Mouse (Mus musculus): ENCODE data around the gene Ptrh2. TPM values are rescaled to one million over a fixed set of nuclear protein-coding genes. Genes with fewer than 3 reads are reported as not detected.

Ptrh2 gene
- total and polyA plus RNA-seq, 2 experiments from 2014 or later: 7.1 to 14.0 TPM

DNA sequence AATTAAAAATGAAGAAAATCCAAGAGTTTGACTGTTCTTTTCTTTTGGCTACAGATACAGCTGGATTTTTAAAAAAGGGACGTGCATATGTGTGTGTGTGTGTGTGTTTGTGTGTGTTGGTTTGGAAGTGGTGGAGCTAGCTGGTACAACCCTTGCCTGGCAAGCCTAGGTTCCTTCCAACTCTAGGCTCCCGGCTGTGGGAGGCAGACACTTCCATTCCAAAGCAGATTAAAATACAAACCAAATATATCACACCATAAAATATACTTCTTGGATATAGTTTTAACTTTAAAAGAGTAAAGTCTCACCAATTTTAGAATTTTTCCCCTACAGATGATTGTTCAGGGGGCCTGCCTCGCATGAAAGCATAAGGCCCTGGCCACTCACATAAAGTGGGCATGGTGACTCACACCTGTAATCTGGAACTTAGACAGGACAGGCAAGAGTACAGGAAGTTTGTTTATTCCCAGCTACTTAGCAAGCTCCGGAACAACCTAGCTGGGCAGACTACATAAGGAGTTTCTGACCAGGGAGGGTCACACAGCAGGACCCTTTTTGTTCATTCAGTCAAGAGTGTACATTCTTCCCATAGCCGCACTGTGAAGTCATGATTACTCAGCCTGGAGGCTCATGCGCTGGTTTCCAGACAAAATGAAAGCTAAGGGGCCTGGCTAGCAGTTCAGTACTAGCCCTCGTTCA, 37.5 kb upstream of the Ptrh2 start:
- TF ChIP-seq CTCF (IDR thresholded peaks at IDR 0.05; ENCODE audit: low read depth) (no peak), EP300 (IDR thresholded peaks at IDR 0.05; ENCODE audit: low read depth) (no peak)
- no peak overlapping the region for H3K4me3 ChIP-seq (ENCODE audit: low read depth, low read length)
- DNase-seq (ENCODE audit: low spot score) (peak; percentile 89), ATAC-seq (ENCODE audit: insufficient read depth, low read depth) (peak; percentile 95)
- 25% methylated on average over 7 of the region's 7 CpGs for WGBS
- peak overlapping the region; percentile 16; the same call in 1 of the 2 replicates for H3K4me2 ChIP-seq (ENCODE audit: low read depth, low read length)
- peaks cover 11% of the 10 kb centered on the region; the same call in 1 of the 2 replicates for H3K36me3 ChIP-seq (replicated peaks; ENCODE audit: control insufficient read depth, insufficient read depth, low read length)
- H3K27ac ChIP-seq (ENCODE audit: low read depth): peak overlapping the region; percentile 83
- no peaks in the 10 kb centered on the region for H3K9me3 ChIP-seq (replicated peaks; ENCODE audit: control insufficient read depth, low read length)
- H3K27me3 ChIP-seq (ENCODE audit: control insufficient read depth, insufficient read depth, low read length): no peaks in the 10 kb centered on the region
- peaks cover 11% of the 10 kb centered on the region; the same call in 1 of the 2 replicates for H3K4me1 ChIP-seq (ENCODE audit: control insufficient read depth, insufficient read depth)
- H3K9ac ChIP-seq (replicated peaks; ENCODE audit: low read depth, low read length): peak overlapping the region; percentile 1; the same call in 1 of the 2 replicates

DNA sequence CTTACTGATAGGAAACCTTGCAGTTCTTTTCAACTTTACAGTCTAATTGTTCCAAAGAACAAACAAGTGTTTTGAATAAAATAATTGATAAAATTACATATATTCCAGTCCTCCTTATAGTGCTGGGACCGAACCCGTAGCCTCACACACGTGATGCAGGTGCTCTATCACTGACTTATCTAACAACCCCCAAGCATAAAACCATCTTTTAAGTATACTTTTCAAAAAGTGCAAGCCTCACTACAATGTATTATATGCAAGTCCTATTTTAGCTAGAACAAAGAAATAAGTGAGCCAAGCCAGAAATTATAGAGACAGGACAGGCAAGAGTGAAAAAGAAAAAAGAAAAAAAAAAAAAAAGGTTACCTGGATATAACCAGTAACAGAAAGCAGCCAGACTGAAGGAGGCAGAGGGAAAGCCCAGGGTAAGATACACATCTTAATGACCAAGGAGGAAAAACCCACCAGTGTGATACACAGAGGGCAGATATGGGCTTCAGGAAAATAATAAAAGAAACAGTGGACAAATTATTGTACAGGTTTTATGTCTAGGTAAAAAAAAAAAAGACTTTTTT, 36.8 kb upstream of the Ptrh2 start:
- ATAC-seq (ENCODE audit: insufficient read depth, low read depth): no peak
- H3K9ac ChIP-seq (replicated peaks; ENCODE audit: low read depth, low read length): peak overlapping the region; percentile 1; the same call in 1 of the 2 replicates
- WGBS: 51% methylated on average over 3 of the region's 3 CpGs

DNA sequence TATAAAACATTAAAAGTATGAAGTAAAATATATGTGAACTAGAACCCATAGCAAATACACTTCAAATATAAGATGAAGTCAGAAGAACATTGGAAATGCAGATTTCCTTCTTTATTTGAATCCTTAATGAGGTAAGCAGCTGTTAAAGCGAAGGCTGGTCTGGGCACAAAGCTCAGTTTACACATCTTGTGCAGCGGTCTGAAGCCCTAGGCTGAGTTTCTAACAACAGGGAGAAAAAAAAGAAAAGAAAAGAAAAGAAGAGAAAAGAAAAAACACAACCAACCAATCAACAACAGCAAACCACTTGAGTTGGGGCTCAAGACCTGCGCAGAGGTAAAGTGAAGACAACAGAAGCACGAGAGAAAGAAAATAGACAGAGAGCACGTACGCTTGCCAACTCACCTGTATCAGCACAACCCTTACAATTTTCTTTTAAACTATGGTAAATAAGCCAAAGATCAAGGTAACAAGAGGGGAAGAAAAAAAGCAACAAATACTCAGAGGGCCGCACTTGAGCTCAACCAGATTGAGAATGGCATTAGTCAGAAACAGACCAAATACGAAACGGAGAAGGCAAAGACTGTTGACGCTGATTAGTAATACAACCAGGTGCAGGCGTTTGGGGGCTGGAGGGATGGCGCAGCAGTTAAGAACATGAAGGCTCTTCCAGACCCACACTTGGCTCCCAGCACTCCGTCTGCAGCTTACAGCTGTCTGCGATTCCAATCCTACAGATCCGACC, 35.9 kb upstream of the Ptrh2 start:
- H3K9me3 ChIP-seq (replicated peaks; ENCODE audit: control insufficient read depth, low read length): no peaks in the 10 kb centered on the region
- no peak overlapping the region for H3K27ac ChIP-seq (ENCODE audit: low read depth)
- TF ChIP-seq EP300 (IDR thresholded peaks at IDR 0.05; ENCODE audit: low read depth) (no peak), CTCF (IDR thresholded peaks at IDR 0.05; ENCODE audit: low read depth) (no peak)
- H3K36me3 ChIP-seq (replicated peaks; ENCODE audit: control insufficient read depth, insufficient read depth, low read length): peaks cover 5% of the 10 kb centered on the region; the same call in 1 of the 2 replicates
- no peak overlapping the region for H3K4me2 ChIP-seq (ENCODE audit: low read depth, low read length)
- H3K9ac ChIP-seq (replicated peaks; ENCODE audit: low read depth, low read length): no peak overlapping the region
- H3K4me3 ChIP-seq (ENCODE audit: low read depth, low read length): no peak overlapping the region
- H3K27me3 ChIP-seq (ENCODE audit: control insufficient read depth, insufficient read depth, low read length): no peaks in the 10 kb centered on the region
- ATAC-seq (ENCODE audit: insufficient read depth, low read depth): no peak
- 90% methylated on average over 15 of the region's 15 CpGs for WGBS
- peaks cover 11% of the 10 kb centered on the region; the same call in 1 of the 2 replicates for H3K4me1 ChIP-seq (ENCODE audit: control insufficient read depth, insufficient read depth)
- no peak for DNase-seq (ENCODE audit: low spot score)

More for the DNA sequence above, 36.8 kb upstream of the Ptrh2 start:
- no peak for TF ChIP-seq CTCF (IDR thresholded peaks at IDR 0.05; ENCODE audit: low read depth)
- Histone ChIP-seq H3K27me3 (ENCODE audit: control insufficient read depth, insufficient read depth, low read length) (no peaks in the 10 kb centered on the region), H3K36me3 (replicated peaks; ENCODE audit: control insufficient read depth, insufficient read depth, low read length) (peaks cover 11% of the 10 kb centered on the region; the same call in 1 of the 2 replicates), H3K4me1 (ENCODE audit: control insufficient read depth, insufficient read depth) (peaks cover 11% of the 10 kb centered on the region; the same call in 1 of the 2 replicates), H3K4me2 (ENCODE audit: low read depth, low read length) (peak overlapping the region; percentile 16; the same call in 1 of the 2 replicates), H3K27ac (ENCODE audit: low read depth) (peak overlapping the region; percentile 83), H3K9me3 (replicated peaks; ENCODE audit: control insufficient read depth, low read length) (no peaks in the 10 kb centered on the region), H3K4me3 (ENCODE audit: low read depth, low read length) (no peak overlapping the region)
- DNase-seq (ENCODE audit: low spot score): no peak

DNA sequence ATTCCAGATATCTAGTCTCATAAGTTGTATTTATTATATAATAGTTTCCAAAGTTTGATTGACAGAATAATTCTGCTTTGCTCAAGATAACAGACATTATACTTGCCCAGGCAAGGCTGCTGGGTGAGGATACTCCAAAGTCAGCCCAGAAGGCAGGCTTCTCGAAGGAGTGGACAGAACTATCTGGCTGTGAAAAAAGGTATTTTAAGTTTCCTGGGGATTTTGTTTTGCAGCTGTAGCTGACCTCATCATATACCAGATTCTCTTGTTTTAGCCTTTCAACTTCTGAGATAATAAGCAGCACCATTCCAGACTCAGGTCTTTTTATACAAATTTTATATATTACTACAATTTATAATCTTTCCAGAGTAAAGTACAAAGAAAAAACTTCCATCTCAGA, 34.2 kb upstream of the Ptrh2 start:
- WGBS: 76% methylated on average over 1 of the region's 1 CpGs
- Histone ChIP-seq H3K9me3 (replicated peaks; ENCODE audit: control insufficient read depth, low read length) (no peaks in the 10 kb centered on the region), H3K9ac (replicated peaks; ENCODE audit: low read depth, low read length) (no peak overlapping the region), H3K4me1 (ENCODE audit: control insufficient read depth, insufficient read depth) (peaks cover 11% of the 10 kb centered on the region; the same call in 1 of the 2 replicates), H3K4me3 (ENCODE audit: low read depth, low read length) (no peak overlapping the region), H3K4me2 (ENCODE audit: low read depth, low read length) (no peak overlapping the region), H3K27ac (ENCODE audit: low read depth) (no peak overlapping the region), H3K36me3 (replicated peaks; ENCODE audit: control insufficient read depth, insufficient read depth, low read length) (no peaks in the 10 kb centered on the region), H3K27me3 (ENCODE audit: control insufficient read depth, insufficient read depth, low read length) (no peaks in the 10 kb centered on the region)
- no peak for DNase-seq (ENCODE audit: low spot score)
- ATAC-seq (ENCODE audit: insufficient read depth, low read depth): no peak
- TF ChIP-seq EP300 (IDR thresholded peaks at IDR 0.05; ENCODE audit: low read depth): no peak
- no peak for TF ChIP-seq CTCF (IDR thresholded peaks at IDR 0.05; ENCODE audit: low read depth)

DNA sequence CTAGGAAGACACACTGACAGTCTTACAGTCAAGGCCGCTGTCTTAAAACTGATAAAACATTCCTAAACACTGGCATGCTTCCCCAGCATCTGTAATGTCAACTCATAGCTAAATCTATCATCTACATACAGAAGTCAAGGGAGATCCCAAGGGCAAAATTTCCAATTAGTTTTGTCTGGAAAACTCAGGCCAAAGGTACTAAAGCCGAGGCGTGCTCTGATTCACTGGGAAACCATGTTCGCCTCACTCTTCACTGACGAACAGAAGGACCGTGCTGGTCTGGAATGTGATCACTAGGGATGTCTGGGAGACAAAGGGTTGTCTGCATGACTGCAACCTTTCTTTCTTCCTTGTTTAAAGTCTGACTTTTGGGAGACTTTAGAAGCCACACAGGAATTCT, 33.1 kb upstream of the Ptrh2 start:
- TF ChIP-seq CTCF (IDR thresholded peaks at IDR 0.05; ENCODE audit: low read depth) (no peak), EP300 (IDR thresholded peaks at IDR 0.05; ENCODE audit: low read depth) (no peak)
- Histone ChIP-seq H3K27me3 (ENCODE audit: control insufficient read depth, insufficient read depth, low read length) (no peaks in the 10 kb centered on the region), H3K9ac (replicated peaks; ENCODE audit: low read depth, low read length) (no peak overlapping the region), H3K4me1 (ENCODE audit: control insufficient read depth, insufficient read depth) (peaks cover 11% of the 10 kb centered on the region; the same call in 1 of the 2 replicates), H3K9me3 (replicated peaks; ENCODE audit: control insufficient read depth, low read length) (no peaks in the 10 kb centered on the region), H3K36me3 (replicated peaks; ENCODE audit: control insufficient read depth, insufficient read depth, low read length) (no peaks in the 10 kb centered on the region), H3K27ac (ENCODE audit: low read depth) (peak overlapping the region; percentile 16; the same call in 1 of the 2 replicates), H3K4me2 (ENCODE audit: low read depth, low read length) (no peak overlapping the region), H3K4me3 (ENCODE audit: low read depth, low read length) (no peak overlapping the region)
- DNase-seq (ENCODE audit: low spot score) (no peak), ATAC-seq (ENCODE audit: insufficient read depth, low read depth) (no peak)
- 41% methylated on average over 6 of the region's 6 CpGs for WGBS
